Mouse (Mus musculus) cerebellum, adult 2 months (tissue): Measurements from ENCODE around the gene Nos1.

ENCODE experiments used
- CTCF ChIP-seq: fragments of 200-500 bp; IDR thresholded peaks from 2 replicates; pipeline ENCODE4 v1.5.1; 2011; ENCODE audit warnings: low read depth, mild to moderate bottlenecking, control low read depth, low read length, moderate library complexity, borderline replicate concordance; ENCODE audit not compliant: insufficient read depth
- POLR2A ChIP-seq: fragments of 200-500 bp; IDR thresholded peaks from 2 replicates; pipeline ENCODE4 v1.6.1; 2011; ENCODE audit warnings: low read length, control low read depth, borderline replicate concordance; ENCODE audit not compliant: insufficient read depth

DNA sequence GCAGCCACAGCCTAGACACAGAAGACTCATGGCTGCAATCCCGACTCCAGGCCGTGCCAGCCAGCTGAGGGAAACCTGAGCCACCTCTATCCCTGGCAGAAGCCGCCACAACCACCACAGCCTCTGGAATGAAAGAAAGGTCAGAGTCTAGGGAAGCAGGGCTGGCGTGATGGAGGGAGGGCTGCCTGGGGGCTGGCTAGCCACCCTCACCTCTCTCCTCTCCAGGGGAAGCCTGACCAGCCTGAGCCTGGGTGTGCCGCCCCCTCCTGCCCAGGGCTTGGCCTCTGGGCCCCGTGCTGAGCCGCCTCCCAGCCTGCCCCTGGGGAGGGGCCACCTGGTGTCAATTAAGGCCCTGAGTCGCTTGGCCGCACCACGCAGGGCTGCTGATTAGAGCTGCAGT, at the start of gene Nos1:
- no peak for TF ChIP-seq CTCF
- no peak for TF ChIP-seq POLR2A
